Mouse (Mus musculus) CH12.LX (cell line): ENCODE measurements at regions not wholly inside any gene's neighbourhood (a gene's known extent, or its start where the extent isn't known, plus 50 kb on each side); places are given as distances from the start of the nearest gene placed in this dataset.

ENCODE experiments used
- DNase-seq: peaks from one replicate; pipeline ENCODE4 v3.0.0-alpha.2; 2013; ENCODE audit errors: extremely low read depth
- H3K27ac ChIP-seq: 2 replicates; pipeline ENCODE4 v1.5.1; 2012; ENCODE audit warnings: low read depth, mild to moderate bottlenecking, control low read depth, moderate library complexity; ENCODE audit not compliant: insufficient read depth
- H3K27me3 ChIP-seq: replicated peaks from 2 replicates; pipeline ENCODE3; 2012; ENCODE audit warnings: inconsistent platforms
- H3K36me3 ChIP-seq, 2 experiments: replicated peaks in 1 of 2; 2 replicates each; pipeline versions ENCODE3 to v1.6.1; 2012; ENCODE audit warnings: inconsistent platforms in 1 of 2, low read length in 1 of 2, mild to moderate bottlenecking in 1 of 2, mixed read lengths in 1 of 2, moderate library complexity in 1 of 2; ENCODE audit not compliant: control insufficient read depth in 1 of 2, insufficient read depth in 1 of 2
- H3K4me1 ChIP-seq, 2 experiments: 2 replicates each; pipeline ENCODE4 v1.6.1; 2012; ENCODE audit warnings: inconsistent platforms in 1 of 2, moderate library complexity in 1 of 2; ENCODE audit not compliant: insufficient read depth in 2 of 2, control insufficient read depth in 1 of 2
- H3K4me2 ChIP-seq: 2 replicates; pipeline ENCODE4 v1.6.1; 2012; ENCODE audit warnings: low read depth, mild to moderate bottlenecking, control low read depth; ENCODE audit not compliant: poor library complexity, insufficient read depth, severe bottlenecking
- H3K4me3 ChIP-seq, 3 experiments: fragments of 150-350 bp in 1 of 3; sonication (generic) in 1 of 3; replicated peaks in 1 of 3; 2 replicates each; pipeline versions ENCODE3 to v1.5.1; 2011 to 2012; ENCODE audit warnings: low read depth in 2 of 3, low read length in 2 of 3, mild to moderate bottlenecking in 2 of 3, moderate library complexity in 2 of 3, control low read depth in 1 of 3, improper control_type of control experiment in 1 of 3, inconsistent platforms in 1 of 3, mixed read lengths in 1 of 3; ENCODE audit not compliant: poor library complexity in 1 of 3
- H3K79me2 ChIP-seq: replicated peaks from 2 replicates; pipeline ENCODE4 v1.6.1; 2012; ENCODE audit warnings: mild to moderate bottlenecking, moderate library complexity; ENCODE audit not compliant: control insufficient read depth, poor library complexity, insufficient read depth, severe bottlenecking; ENCODE audit errors: extremely low read depth
- H3K9ac ChIP-seq: 2 replicates; pipeline ENCODE4 v1.6.1; 2012; ENCODE audit warnings: low read depth, mild to moderate bottlenecking, control low read depth, moderate library complexity; ENCODE audit not compliant: insufficient read depth
- H3K9me3 ChIP-seq: replicated peaks from 2 replicates; pipeline ENCODE3; 2012; ENCODE audit warnings: low read length, inconsistent platforms, mixed read lengths
- CHD1 ChIP-seq: IDR thresholded peaks from 2 replicates; pipeline ENCODE4 v1.6.1; 2012; ENCODE audit warnings: low read depth, low read length, improper control_type of control experiment, inconsistent platforms
- CTCF ChIP-seq, 2 experiments: IDR thresholded peaks in 1 of 2; conservative IDR thresholded peaks in 1 of 2; 2 replicates each; pipeline ENCODE4 v1.5.1; 2011 to 2012; ENCODE audit warnings: low read depth in 2 of 2, low read length in 2 of 2, improper control_type of control experiment in 1 of 2, inconsistent platforms in 1 of 2, mild to moderate bottlenecking in 1 of 2, moderate library complexity in 1 of 2
- E2F4 ChIP-seq: IDR thresholded peaks from 2 replicates; pipeline ENCODE4 v1.6.1; 2011; ENCODE audit warnings: low read depth, low read length, improper control_type of control experiment; ENCODE audit not compliant: insufficient replicate concordance
- ELF1 ChIP-seq: IDR thresholded peaks from 2 replicates; pipeline ENCODE4 v1.6.1; 2014; ENCODE audit warnings: low read depth, mild to moderate bottlenecking, inconsistent platforms, low read length, improper control_type of control experiment
- ETS1 ChIP-seq: conservative IDR thresholded peaks from 2 replicates; pipeline ENCODE4 v1.6.1; 2012; ENCODE audit warnings: low read depth, mild to moderate bottlenecking, inconsistent platforms, low read length, improper control_type of control experiment, moderate library complexity
- HCFC1 ChIP-seq: IDR thresholded peaks from 2 replicates; pipeline ENCODE4 v1.6.1; 2012; ENCODE audit warnings: low read depth, mild to moderate bottlenecking, inconsistent platforms, low read length, improper control_type of control experiment
- MAFK ChIP-seq: IDR thresholded peaks from 2 replicates; pipeline ENCODE4 v1.6.1; 2011; ENCODE audit warnings: low read length, improper control_type of control experiment; ENCODE audit not compliant: insufficient replicate concordance
- MAX ChIP-seq: IDR thresholded peaks from 2 replicates; pipeline ENCODE4 v1.6.1; 2011; ENCODE audit warnings: low read length, improper control_type of control experiment
- MAZ ChIP-seq: IDR thresholded peaks from 2 replicates; pipeline ENCODE4 v1.6.1; 2012; ENCODE audit warnings: low read depth, mild to moderate bottlenecking, inconsistent platforms, low read length, improper control_type of control experiment, moderate library complexity
- MYC ChIP-seq: IDR thresholded peaks from 2 replicates; pipeline ENCODE4 v1.6.1; 2011; ENCODE audit warnings: low read depth, mild to moderate bottlenecking, improper control_type of control experiment, low read length
- NELFE ChIP-seq: IDR thresholded peaks from 2 replicates; pipeline ENCODE4 v1.6.1; 2011; ENCODE audit warnings: low read depth, low read length, improper control_type of control experiment
- NRF1 ChIP-seq: IDR thresholded peaks from 2 replicates; pipeline ENCODE4 v1.6.1; 2014; ENCODE audit warnings: low read depth, mild to moderate bottlenecking, inconsistent platforms, low read length, improper control_type of control experiment, moderate library complexity
- PAX5 ChIP-seq: IDR thresholded peaks from 2 replicates; pipeline ENCODE4 v1.6.1; 2012; ENCODE audit warnings: low read length, inconsistent platforms, mixed read lengths
- POLR2A ChIP-seq: IDR thresholded peaks from 2 replicates; pipeline ENCODE4 v1.6.1; 2011; ENCODE audit warnings: low read depth, mild to moderate bottlenecking, improper control_type of control experiment, low read length
- POLR2AphosphoS2 ChIP-seq: IDR thresholded peaks from 2 replicates; pipeline ENCODE4 v1.6.1; 2011; ENCODE audit warnings: low read depth, low read length, improper control_type of control experiment
- RCOR1 ChIP-seq: conservative IDR thresholded peaks from 2 replicates; pipeline ENCODE4 v1.6.1; 2012; ENCODE audit warnings: low read depth, mild to moderate bottlenecking, inconsistent platforms, low read length, improper control_type of control experiment
- SIN3A ChIP-seq: IDR thresholded peaks from 2 replicates; pipeline ENCODE4 v1.6.1; 2012; ENCODE audit warnings: low read length, improper control_type of control experiment, inconsistent platforms
- SMC3 ChIP-seq: IDR thresholded peaks from 2 replicates; pipeline ENCODE4 v1.6.1; 2011; ENCODE audit warnings: low read depth, low read length, improper control_type of control experiment
- TCF12 ChIP-seq: IDR thresholded peaks from 2 replicates; pipeline ENCODE4 v1.6.1; 2014; ENCODE audit warnings: low read depth, mild to moderate bottlenecking, inconsistent platforms, low read length, improper control_type of control experiment
- UBTF ChIP-seq: IDR thresholded peaks from 2 replicates; pipeline ENCODE4 v1.6.1; 2012; ENCODE audit warnings: low read depth, mild to moderate bottlenecking, inconsistent platforms, low read length, improper control_type of control experiment, moderate library complexity
- USF2 ChIP-seq: conservative IDR thresholded peaks from 2 replicates; pipeline ENCODE4 v1.6.1; 2011; ENCODE audit warnings: low read depth, low read length, improper control_type of control experiment
- ZC3H11A ChIP-seq: IDR thresholded peaks from 2 replicates; pipeline ENCODE4 v1.6.1; 2012; ENCODE audit warnings: low read depth, mild to moderate bottlenecking, inconsistent platforms, low read length, improper control_type of control experiment
- ZKSCAN1 ChIP-seq: IDR thresholded peaks from 2 replicates; pipeline ENCODE4 v1.6.1; 2012; ENCODE audit warnings: low read depth, inconsistent platforms, low read length, improper control_type of control experiment, borderline replicate concordance
- ZNF384 ChIP-seq: IDR thresholded peaks from 2 replicates; pipeline ENCODE4 v1.6.1; 2012; ENCODE audit warnings: low read depth, low read length, improper control_type of control experiment, inconsistent platforms
- dilution Hi-C: fragments of 300-500 bp; cut with MboI; formaldehyde crosslinking; loops from 2 replicates; pipeline ENCODE4 v1.14.3; 2020; ENCODE audit warnings: low sequenced_read_pairs; ENCODE audit not compliant: extremely low pct_unique_long_range_greater_than_20kb, extremely low pct_ligation_motif_present
- in situ Hi-C: fragments of 300-500 bp; cut with MboI; formaldehyde crosslinking; loops from 3 replicates; pipeline ENCODE4 v1.14.3; 2019; ENCODE audit warnings: low sequenced_read_pairs, low pct_ligation_motif_present, low pct_unique_long_range_greater_than_20kb, mixed read lengths

DNA sequence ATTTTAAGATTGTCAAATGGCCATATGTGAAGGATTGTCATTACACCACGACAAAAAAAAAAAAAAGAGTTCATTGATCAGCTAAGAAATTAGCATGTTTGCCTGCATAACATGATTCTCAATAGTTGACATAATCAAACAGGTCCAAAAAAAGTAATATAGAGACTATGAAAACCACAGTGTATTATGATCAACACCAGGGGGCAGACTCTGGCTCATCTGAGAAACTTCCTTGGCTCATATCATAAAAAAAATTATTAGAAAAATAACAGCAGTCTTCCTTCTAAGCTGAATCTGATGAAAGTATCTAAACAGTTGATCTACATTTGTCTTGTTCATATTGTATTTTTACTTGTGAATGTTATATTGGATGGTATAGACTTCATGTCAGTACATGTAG is 472.3 kb upstream of the Galntl6 start:
- Histone ChIP-seq H3K9me3 (peaks cover 28% of the 10 kb centered on the region), H3K9ac (no peak overlapping the region), H3K79me2 (no peaks in the 10 kb centered on the region), H3K4me3 (no peak overlapping the region), H3K27ac (no peak overlapping the region), H3K4me2 (no peak overlapping the region), H3K36me3 (no peaks in the 10 kb centered on the region), H3K27me3 (no peaks in the 10 kb centered on the region), H3K4me1 (no peaks in the 10 kb centered on the region)
- dilution Hi-C loops (no loop called here), in situ Hi-C loops (no loop called here)
- DNase-seq = no peak
- TF ChIP-seq CTCF (conservative IDR thresholded peaks at IDR 0.05 in 1 of 2, IDR thresholded peaks at IDR 0.05 in 1 of 2; ENCODE audit: low read depth in 2 of 2, low read length in 2 of 2) = peak in 1 of 2 experiments; percentile 10; a peak in 1 of 4 replicates
- TF ChIP-seq POLR2AphosphoS2 = no peak
- TF ChIP-seq NELFE = no peak
- TF ChIP-seq SMC3 = peak; percentile 6; the same call in 1 of the 2 replicates
- TF ChIP-seq, all 38 proteins: peak for 2

DNA sequence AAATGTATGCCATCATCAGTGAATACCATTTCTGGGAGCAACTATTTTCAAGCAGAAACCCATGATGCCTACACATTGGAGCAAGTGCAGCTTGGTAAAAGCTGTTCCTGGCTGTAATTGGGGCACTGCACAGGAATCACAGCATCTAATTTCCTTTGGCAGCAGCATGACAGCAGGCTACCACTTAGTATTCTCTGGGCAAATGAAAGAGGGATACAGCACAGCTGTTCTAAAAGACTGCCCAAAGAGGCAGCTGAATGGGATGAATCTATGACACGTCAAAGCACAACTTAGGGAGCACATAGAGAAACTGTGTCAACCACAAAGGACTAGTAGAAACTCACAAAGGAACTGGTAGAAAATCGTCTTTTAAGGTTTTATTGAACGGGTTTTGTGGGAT is 440.5 kb upstream of the Galntl6 start:
- H3K4me1 ChIP-seq = no peaks in the 10 kb centered on the region

GRCm38 (mm10) chr8:59334990-59335389 is 422.6 kb upstream of the Galntl6 start:
- Histone ChIP-seq H3K4me1 (no peaks in the 10 kb centered on the region), H3K79me2 (no peaks in the 10 kb centered on the region), H3K27ac (no peak overlapping the region), H3K4me3 (no peak overlapping the region), H3K9me3 (peaks cover 3% of the 10 kb centered on the region), H3K9ac (no peak overlapping the region), H3K36me3 (no peaks in the 10 kb centered on the region), H3K27me3 (no peaks in the 10 kb centered on the region), H3K4me2 (no peak overlapping the region)
- in situ Hi-C loops = no loop called here
- dilution Hi-C loops = no loop called here
- TF ChIP-seq TCF12 = no peak
- TF ChIP-seq UBTF = no peak
- TF ChIP-seq ZKSCAN1 = no peak
- TF ChIP-seq POLR2A = no peak
- no peak for TF ChIP-seq ELF1
- no peak for TF ChIP-seq MAZ
- TF ChIP-seq CHD1 = no peak
- TF ChIP-seq ZC3H11A = no peak
- no peak for TF ChIP-seq MAFK
- no peak for TF ChIP-seq ETS1
- TF ChIP-seq RCOR1 = no peak
- TF ChIP-seq ZNF384 = no peak
- no peak for TF ChIP-seq NRF1
- TF ChIP-seq USF2 = no peak
- no peak for DNase-seq

More for the DNA sequence above, 440.5 kb upstream of the Galntl6 start:
- H3K27me3 ChIP-seq = no peaks in the 10 kb centered on the region
- H3K27ac ChIP-seq = no peak overlapping the region
- H3K9me3 ChIP-seq = peaks cover 13% of the 10 kb centered on the region
- no peaks in the 10 kb centered on the region for H3K79me2 ChIP-seq
- in situ Hi-C loops (no loop called here), dilution Hi-C loops (no loop called here)
- H3K9ac ChIP-seq = no peak overlapping the region
- H3K4me3 ChIP-seq = no peak overlapping the region
- TF ChIP-seq SIN3A (no peak), PAX5 (no peak), MAX (no peak), HCFC1 (no peak), E2F4 (no peak), MYC (no peak), MAFK (no peak), SMC3 (no peak)
- DNase-seq = no peak
- H3K36me3 ChIP-seq = no peaks in the 10 kb centered on the region
- no peak overlapping the region for H3K4me2 ChIP-seq
